Mouse (Mus musculus) embryonic fibroblast, embryonic 13.5 days (primary cell): ENCODE measurements around the gene Tmem51.

Experiments
- CTCF ChIP-seq: IDR thresholded peaks from 2 replicates; pipeline ENCODE4 v1.5.1; 2011; ENCODE audit warnings: mild to moderate bottlenecking, control low read depth, low read length, moderate library complexity, borderline replicate concordance; ENCODE audit not compliant: insufficient read depth
- POLR2A ChIP-seq: IDR thresholded peaks from 2 replicates; pipeline ENCODE4 v1.6.1; 2011; ENCODE audit warnings: low read depth, mild to moderate bottlenecking, control low read depth, low read length, moderate library complexity

DNA sequence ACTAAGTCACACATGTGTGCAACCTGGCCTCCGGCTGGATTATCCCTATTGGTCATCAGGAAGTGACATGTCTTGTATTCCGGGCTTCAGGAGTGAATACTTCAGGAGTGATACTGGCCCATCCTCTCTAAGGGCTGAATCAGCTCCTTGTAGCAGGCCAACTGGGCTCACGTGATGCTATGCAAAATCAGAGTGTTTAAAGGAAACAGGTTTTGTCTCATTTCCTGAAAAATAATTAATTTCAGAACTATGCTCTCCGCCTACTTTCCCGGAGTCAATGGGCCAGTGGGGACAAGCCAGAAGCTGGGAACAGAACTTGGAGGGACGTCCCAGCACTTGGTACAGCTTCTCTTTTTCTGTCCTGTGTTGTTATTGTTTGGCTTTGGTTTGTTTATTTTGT, 4.7 kb upstream of the Tmem51 start:
- TF ChIP-seq POLR2A = no peak
- no peak for TF ChIP-seq CTCF
